Mouse (Mus musculus): Measurements from ENCODE around the gene Slc25a38.
A peak's percentile ranks its signal among the peaks of the same experiment; 100 is the strongest.

GRCm38 (mm10) chr9:120140652-120141051, 30.5 kb downstream of the Slc25a38 start:
- TF ChIP-seq CTCF (IDR thresholded peaks at IDR 0.05; ENCODE audit: borderline replicate concordance, insufficient read depth, low read length): peak; percentile 70; the same call in 1 of the 2 replicates
- no peak for TF ChIP-seq POLR2A (IDR thresholded peaks at IDR 0.05; ENCODE audit: low read depth, low read length)
